Mouse (Mus musculus) E14TG2a.4 (cell line): ENCODE measurements around the gene Arl15.

Experiments
- H3K27me3 ChIP-seq: 2 replicates; pipeline ENCODE4 v1.6.1; 2014; ENCODE audit warnings: low read length, control low read depth; ENCODE audit not compliant: insufficient read depth
- H3K36me3 ChIP-seq: 2 replicates; pipeline ENCODE4 v1.6.1; 2014; ENCODE audit warnings: low read length, control low read depth; ENCODE audit not compliant: insufficient read depth
- H3K4me1 ChIP-seq: replicated peaks from 2 replicates; pipeline ENCODE4 v1.6.1; 2014; ENCODE audit warnings: low read depth, low read length, control low read depth
- H3K4me3 ChIP-seq: replicated peaks from 2 replicates; pipeline ENCODE4 v1.5.1; 2014; ENCODE audit warnings: mild to moderate bottlenecking, low read length
- H3K9me3 ChIP-seq: 2 replicates; pipeline ENCODE4 v1.6.1; 2014; ENCODE audit warnings: low read length, control low read depth
- CTCF ChIP-seq: conservative IDR thresholded peaks from 2 replicates; pipeline ENCODE4 v1.5.1; 2014; ENCODE audit warnings: low read length
- NANOG ChIP-seq: IDR thresholded peaks from 2 replicates; pipeline ENCODE4 v1.6.1; 2014; ENCODE audit warnings: borderline replicate concordance, low read length, mixed read lengths
- POU5F1 ChIP-seq: IDR thresholded peaks from 2 replicates; pipeline ENCODE4 v1.6.1; 2014; ENCODE audit warnings: low read length, borderline replicate concordance

Arl15 gene

GRCm38 (mm10) chr13:114107499-114107898 lies 313.2 kb downstream of the Arl15 start:
- Histone ChIP-seq H3K36me3 (peaks cover 14% of the 10 kb centered on the region), H3K9me3 (no peaks in the 10 kb centered on the region), H3K4me1 (peaks cover 16% of the 10 kb centered on the region; the same call in 1 of the 2 replicates), H3K4me3 (no peak overlapping the region), H3K27me3 (no peaks in the 10 kb centered on the region)
- TF ChIP-seq POU5F1: no peak
- TF ChIP-seq NANOG: no peak
- no peak for TF ChIP-seq CTCF

DNA sequence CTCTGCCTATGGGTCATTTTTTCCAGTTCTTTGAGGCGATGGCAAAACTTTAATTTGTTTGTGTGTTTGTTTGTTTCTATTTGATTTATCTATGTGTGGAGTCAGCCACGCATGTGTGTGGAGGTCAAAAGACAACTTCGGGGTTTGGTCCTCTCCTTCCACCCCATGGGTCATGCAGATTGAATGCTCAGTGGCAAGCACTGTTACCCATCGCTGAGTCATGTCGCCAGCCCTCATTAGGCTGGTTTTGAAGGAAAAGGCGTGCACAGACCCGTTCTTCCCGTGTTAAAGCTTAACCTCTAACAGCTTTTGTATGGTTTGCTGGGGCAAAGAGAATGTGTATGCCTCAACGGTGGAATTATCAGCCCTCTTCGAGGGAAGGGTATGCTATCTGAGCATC lies 315.1 kb downstream of the Arl15 start:
- Histone ChIP-seq H3K9me3 (no peaks in the 10 kb centered on the region), H3K4me1 (peaks cover 16% of the 10 kb centered on the region; the same call in 1 of the 2 replicates), H3K27me3 (no peaks in the 10 kb centered on the region), H3K4me3 (no peak overlapping the region), H3K36me3 (no peaks in the 10 kb centered on the region; the same call in 1 of the 2 replicates)
- TF ChIP-seq POU5F1: no peak
- TF ChIP-seq NANOG: no peak
- no peak for TF ChIP-seq CTCF

GRCm38 (mm10) chr13:114109845-114110244 lies 315.5 kb downstream of the Arl15 start:
- no peak for TF ChIP-seq POU5F1
- TF ChIP-seq NANOG: no peak
- no peak for TF ChIP-seq CTCF
- Histone ChIP-seq H3K36me3 (no peaks in the 10 kb centered on the region; the same call in 1 of the 2 replicates), H3K4me3 (no peak overlapping the region), H3K4me1 (peaks cover 16% of the 10 kb centered on the region; the same call in 1 of the 2 replicates), H3K9me3 (no peaks in the 10 kb centered on the region), H3K27me3 (no peaks in the 10 kb centered on the region)

DNA sequence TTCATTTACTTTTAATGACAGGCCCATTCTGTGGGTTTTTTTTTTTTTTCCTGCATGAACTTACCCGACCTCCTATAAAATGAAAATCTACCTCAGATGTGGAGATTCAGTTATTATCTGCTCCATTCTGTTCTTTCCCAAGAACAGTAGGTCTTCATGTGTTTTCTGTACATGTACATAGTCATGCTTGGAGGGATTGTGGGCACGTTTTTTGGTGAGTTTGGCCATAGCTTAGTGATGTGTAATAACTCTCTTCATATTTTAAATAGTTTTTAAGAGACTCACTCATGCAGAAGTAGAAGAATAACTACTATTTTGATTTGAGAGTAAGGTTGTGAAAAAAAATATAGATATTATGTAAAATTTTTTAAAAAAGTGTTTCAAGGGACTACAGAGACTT lies 319.2 kb downstream of the Arl15 start:
- Histone ChIP-seq H3K27me3 (no peaks in the 10 kb centered on the region), H3K36me3 (no peaks in the 10 kb centered on the region), H3K4me3 (no peak overlapping the region), H3K9me3 (no peaks in the 10 kb centered on the region), H3K4me1 (peaks cover 15% of the 10 kb centered on the region; the same call in 1 of the 2 replicates)
- TF ChIP-seq POU5F1 (no peak), CTCF (no peak), NANOG (no peak)

DNA sequence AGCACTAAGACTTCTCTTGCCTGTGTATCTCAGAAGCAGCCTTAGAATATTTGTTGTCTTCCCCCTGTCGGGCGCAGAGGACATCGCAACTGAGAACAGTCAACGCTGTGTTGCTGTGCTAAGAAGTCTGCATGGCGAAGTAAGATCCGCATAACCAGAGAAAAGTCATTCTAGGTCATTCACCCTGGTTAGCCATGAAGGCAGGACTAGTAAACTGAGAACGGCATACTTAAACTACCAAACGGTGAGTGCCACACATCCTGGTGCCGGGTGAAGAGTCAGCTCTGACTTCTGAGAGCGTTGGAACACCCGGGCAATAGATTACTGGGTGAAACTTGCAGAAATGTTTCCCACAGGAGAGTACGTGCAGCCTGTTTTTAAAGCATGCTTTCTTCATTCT lies 320.3 kb downstream of the Arl15 start:
- 0 out of 2 replicates have a peak, but pooled peaks cover 4% of the 10 kb centered on the region for H3K4me1 ChIP-seq
- no peak overlapping the region for H3K4me3 ChIP-seq
- no peaks in the 10 kb centered on the region for H3K36me3 ChIP-seq
- H3K27me3 ChIP-seq: no peaks in the 10 kb centered on the region
- H3K9me3 ChIP-seq: no peaks in the 10 kb centered on the region
- TF ChIP-seq CTCF: 0 out of 2 replicates have a peak, but pooled peaks have one; percentile 1
- TF ChIP-seq POU5F1: no peak
- no peak for TF ChIP-seq NANOG

DNA sequence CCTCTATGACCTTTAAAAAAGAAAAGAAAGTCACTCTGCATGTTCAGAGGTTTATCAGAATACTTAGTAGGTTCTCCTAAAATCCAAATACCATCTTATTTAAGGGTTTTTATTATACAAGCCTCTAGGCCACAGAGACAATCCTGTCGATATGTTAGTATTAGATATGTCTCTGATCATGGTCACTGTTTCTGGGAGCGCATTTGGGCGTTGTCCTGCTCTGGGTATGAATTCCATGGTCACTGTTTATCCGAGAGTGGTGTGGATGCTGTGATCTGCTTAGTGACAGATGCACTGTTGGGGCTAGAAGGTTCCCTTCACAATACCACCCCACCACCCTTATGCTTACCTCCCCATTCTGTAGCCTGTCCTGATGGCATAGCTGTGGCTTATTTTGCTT lies 320.8 kb downstream of the Arl15 start:
- Histone ChIP-seq H3K9me3 (no peaks in the 10 kb centered on the region), H3K4me3 (no peak overlapping the region), H3K36me3 (no peaks in the 10 kb centered on the region), H3K27me3 (no peaks in the 10 kb centered on the region), H3K4me1 (0 out of 2 replicates have a peak, but pooled peaks cover 4% of the 10 kb centered on the region)
- TF ChIP-seq CTCF (no peak), POU5F1 (no peak), NANOG (no peak)

- Histone ChIP-seq H3K27me3 (no peaks in the 10 kb centered on the region), H3K4me3 (no peak overlapping the region), H3K9me3 (no peaks in the 10 kb centered on the region), H3K4me1 (no peaks in the 10 kb centered on the region), H3K36me3 (no peaks in the 10 kb centered on the region)
- TF ChIP-seq NANOG (no peak), CTCF (no peak), POU5F1 (no peak)
These were observed 324.0 kb downstream of the Arl15 start for GRCm38 (mm10) chr13:114118104-114118830.

DNA sequence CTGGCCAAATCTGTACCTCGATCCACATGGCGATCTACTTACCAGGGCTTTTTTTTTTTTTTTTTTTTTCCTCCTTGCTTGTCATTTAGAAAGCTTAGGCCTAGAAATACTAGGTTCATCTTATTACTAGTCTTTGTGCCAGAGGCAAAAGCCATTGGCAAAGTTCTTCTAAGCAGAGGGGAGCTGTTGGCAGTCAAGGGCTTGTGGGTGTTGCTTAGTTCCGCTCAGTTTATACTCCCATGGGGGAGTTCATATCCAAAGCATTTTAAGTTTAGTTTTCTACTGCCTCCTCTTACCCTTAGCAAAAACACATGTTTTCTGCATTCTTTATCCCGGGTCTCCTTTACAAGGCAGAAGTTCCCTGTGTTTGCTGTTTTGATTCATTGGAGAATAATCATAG lies 325.5 kb downstream of the Arl15 start:
- H3K36me3 ChIP-seq: no peaks in the 10 kb centered on the region
- no peaks in the 10 kb centered on the region for H3K9me3 ChIP-seq

More for the DNA sequence above, 325.5 kb downstream of the Arl15 start:
- H3K4me3 ChIP-seq: no peak overlapping the region
- H3K27me3 ChIP-seq: no peaks in the 10 kb centered on the region
- TF ChIP-seq NANOG (no peak), CTCF (no peak), POU5F1 (no peak)
- H3K4me1 ChIP-seq: no peaks in the 10 kb centered on the region
